Mouse (Mus musculus): Measurements from ENCODE around the gene Galnt17.

Gene Galnt17

DNA sequence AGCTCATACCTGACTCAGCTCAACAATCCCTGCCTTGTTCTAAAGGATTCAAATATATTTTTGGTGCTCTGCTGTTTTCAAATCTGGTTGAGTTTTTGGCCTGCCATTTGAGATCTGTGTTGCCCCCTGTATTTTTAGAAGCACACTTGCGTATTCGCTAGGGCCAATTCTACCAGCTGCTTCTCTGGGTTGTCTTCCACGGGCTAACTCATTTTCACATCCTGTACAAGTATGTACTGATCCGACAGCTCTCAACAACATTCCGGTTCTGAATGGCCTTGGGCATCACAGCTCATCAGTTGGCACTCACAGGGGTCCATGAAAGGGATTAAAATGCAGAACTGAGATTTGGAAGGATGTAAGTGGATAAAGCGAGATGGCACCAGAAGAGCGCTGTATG lies 382.6 kb downstream of the Galnt17 start:
- ChIA-PET POLR2A (interaction anchor here in 2 of 4 experiments (0.5 to 1.3 kb wide), 3 partner anchors 10 to 582 kb away, joined by 4 to 8 read pairs (median 4); no protein-coding TSS in a partner anchor), CTCF (interaction anchor here in 3 of 4 experiments (0.6 to 2.9 kb wide), 7 partner anchors 25 to 662 kb away, joined by 3 to 12 read pairs (median 4); no protein-coding TSS in a partner anchor)

- ChIA-PET CTCF (interaction anchor here in 3 of 4 experiments (0.6 to 2.9 kb wide), 9 partner anchors 26 to 505 kb away, joined by 3 to 12 read pairs (median 3); no protein-coding TSS in a partner anchor), POLR2A (interaction anchor here in 1 of 4 experiments (0.6 kb wide), 1 partner anchor 14 kb away, joined by 5 read pairs; no protein-coding TSS in a partner anchor)
Measured at GRCm38 (mm10) chr5:130924245-130924827, 384.0 kb downstream of the Galnt17 start.

DNA sequence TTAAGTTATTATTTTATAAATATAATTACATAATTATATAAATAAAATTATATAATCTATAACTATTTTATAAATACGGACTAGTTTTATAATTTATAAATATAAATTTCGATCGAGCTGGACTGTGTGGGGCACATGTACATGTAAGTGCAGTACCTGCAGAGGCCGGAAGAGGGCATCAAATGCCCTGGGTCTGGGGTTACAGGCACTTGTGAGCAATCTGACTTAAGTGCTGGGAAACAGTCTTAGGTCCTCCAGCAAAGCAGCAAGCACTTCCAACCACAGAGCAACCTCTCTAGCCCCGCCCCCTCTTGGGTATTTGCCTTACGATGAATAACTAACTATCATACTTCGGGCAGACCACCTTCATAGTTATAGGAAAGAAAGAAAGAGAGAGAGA lies 388.3 kb downstream of the Galnt17 start:
- ChIA-PET CTCF (interaction anchor here (0.6 to 1.0 kb wide), 6 partner anchors 52 to 799 kb away, joined by 3 to 4 read pairs (median 3); no protein-coding TSS in a partner anchor), POLR2A (interaction anchor here in 1 of 4 experiments (0.7 kb wide), 1 partner anchor 406 kb away, joined by 4 read pairs; no protein-coding TSS in a partner anchor)

DNA sequence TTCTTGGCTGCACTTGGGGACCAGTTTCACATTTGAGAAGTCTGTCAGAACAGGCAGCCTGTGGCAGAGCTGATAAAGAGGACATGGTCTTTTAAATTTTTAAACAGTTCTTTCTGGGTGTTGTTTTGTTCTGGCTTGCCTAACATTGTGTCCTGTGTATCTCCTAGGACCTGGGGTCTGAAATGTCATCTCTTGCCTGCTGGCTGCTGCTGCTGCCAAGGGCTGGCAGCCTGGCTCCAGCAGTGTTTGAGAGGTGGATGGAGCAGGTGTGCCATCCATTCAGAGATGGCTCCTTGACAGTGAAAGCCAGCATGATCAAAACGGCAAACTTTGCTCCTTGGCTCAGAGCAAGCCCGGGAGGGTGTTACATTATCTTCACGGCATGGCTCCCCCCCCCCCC lies 393.7 kb downstream of the Galnt17 start:
- POLR2A ChIA-PET, result interaction anchor here in 1 of 4 experiments (0.7 kb wide), 1 partner anchor 10 kb away, joined by 5 read pairs; no protein-coding TSS in a partner anchor
- CTCF ChIA-PET, result interaction anchor here in 2 of 4 experiments (0.5 to 0.7 kb wide), 2 partner anchors 55 to 396 kb away, joined by 3 to 13 read pairs; no protein-coding TSS in a partner anchor

DNA sequence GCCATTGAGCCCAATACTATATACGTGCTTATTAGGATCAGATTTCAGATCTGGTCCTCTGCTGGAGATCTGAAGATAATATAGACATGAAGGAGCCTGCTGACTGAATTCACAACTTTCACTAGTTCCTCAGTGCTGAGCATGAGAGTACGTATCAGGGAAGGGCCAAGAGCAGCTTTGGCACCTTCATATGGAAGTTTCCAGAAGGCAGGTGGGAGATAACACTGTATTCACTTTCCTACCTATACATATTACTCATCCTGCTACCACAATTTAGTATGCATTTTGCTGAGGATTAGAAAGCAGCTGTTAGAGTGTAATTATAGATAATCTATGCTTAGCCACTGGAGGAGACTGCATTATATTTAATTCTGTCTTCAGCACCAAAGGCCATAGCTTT lies 396.7 kb downstream of the Galnt17 start:
- ChIA-PET POLR2A (interaction anchor here in 1 of 4 experiments (0.7 kb wide), 1 partner anchor 14 kb away, joined by 8 read pairs; no protein-coding TSS in a partner anchor), CTCF (no interaction called here)

- ChIA-PET CTCF (interaction anchor here in 1 of 4 experiments (0.6 kb wide), 1 partner anchor 346 kb away, joined by 3 read pairs; no protein-coding TSS in a partner anchor), POLR2A (no interaction called here)
Measured at GRCm38 (mm10) chr5:130901736-130902135, 406.6 kb downstream of the Galnt17 start.

DNA sequence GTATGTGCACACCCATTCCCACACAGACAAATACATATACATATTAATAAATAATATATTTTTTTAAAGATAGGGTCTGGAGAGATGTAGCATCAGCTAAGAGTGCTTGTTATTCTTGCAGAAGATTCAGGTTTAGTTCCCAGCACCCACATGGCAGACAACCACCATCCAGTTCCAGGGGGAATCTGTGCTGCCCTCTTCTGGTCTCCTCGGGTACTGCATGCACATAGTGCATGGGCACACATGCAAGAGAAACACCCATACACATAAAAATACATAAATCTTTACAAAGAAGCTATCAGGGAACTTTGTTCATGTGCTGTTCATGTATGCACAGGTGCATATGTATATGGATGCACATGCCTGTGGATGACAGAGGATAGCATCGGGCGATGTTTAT lies 412.3 kb downstream of the Galnt17 start:
- CTCF ChIA-PET, result interaction anchor here in 1 of 4 experiments (1.7 kb wide), 1 partner anchor 42 kb away, joined by 5 read pairs; no protein-coding TSS in a partner anchor
- POLR2A ChIA-PET, result interaction anchor here in 1 of 4 experiments (0.6 kb wide), 1 partner anchor 12 kb away, joined by 3 read pairs; no protein-coding TSS in a partner anchor

GRCm38 (mm10) chr5:130891735-130892134 lies 416.6 kb downstream of the Galnt17 start:
- POLR2A ChIA-PET, result no interaction called here
- CTCF ChIA-PET, result no interaction called here

GRCm38 (mm10) chr5:130880331-130880730 lies 428.0 kb downstream of the Galnt17 start:
- POLR2A ChIA-PET, result interaction anchor here in 1 of 4 experiments (1.0 kb wide), 1 partner anchor 8 kb away, joined by 3 read pairs; no protein-coding TSS in a partner anchor
- CTCF ChIA-PET, result interaction anchor here in 1 of 4 experiments (0.6 kb wide), 1 partner anchor 530 kb away, joined by 5 read pairs; no protein-coding TSS in a partner anchor

DNA sequence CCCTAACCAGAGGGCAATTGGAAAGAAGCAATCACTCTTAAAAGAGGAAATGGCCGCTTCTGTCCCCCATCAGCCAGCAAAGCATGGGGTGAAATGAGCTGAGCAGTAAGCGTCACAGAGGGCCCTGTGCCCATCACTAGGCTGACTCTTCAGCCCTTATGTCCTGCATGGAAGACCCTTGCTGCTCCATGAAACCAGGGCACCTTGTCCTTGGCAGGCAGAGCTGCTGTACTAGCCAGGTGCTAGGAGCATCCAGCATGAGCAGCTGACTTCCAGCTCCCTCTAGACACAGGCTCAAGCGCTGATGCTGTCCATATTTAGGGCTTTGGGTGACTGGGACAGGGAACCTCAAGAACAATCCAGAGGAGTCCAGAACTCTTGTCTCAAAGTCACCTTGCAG lies 432.9 kb downstream of the Galnt17 start:
- POLR2A ChIA-PET, result no interaction called here
- CTCF ChIA-PET, result no interaction called here

- CTCF ChIA-PET, result interaction anchor here in 3 of 4 experiments (0.5 to 2.2 kb wide), 6 partner anchors 13 to 558 kb away, joined by 3 to 19 read pairs (median 7); no protein-coding TSS in a partner anchor
- POLR2A ChIA-PET, result interaction anchor here in 1 of 4 experiments (0.6 kb wide), 1 partner anchor 1738 kb away, joined by 19 read pairs; no protein-coding TSS in a partner anchor
Measured at GRCm38 (mm10) chr5:130871086-130871485, 437.2 kb downstream of the Galnt17 start.

GRCm38 (mm10) chr5:130869869-130870268 lies 438.4 kb downstream of the Galnt17 start:
- ChIA-PET CTCF (interaction anchor here (0.5 to 2.2 kb wide), 16 partner anchors 10 to 560 kb away, joined by 3 to 19 read pairs (median 3); no protein-coding TSS in a partner anchor), POLR2A (interaction anchor here in 1 of 4 experiments (0.7 kb wide), 1 partner anchor 73 kb away, joined by 3 read pairs; no protein-coding TSS in a partner anchor)

- POLR2A ChIA-PET, result interaction anchor here in 1 of 4 experiments (0.9 kb wide), 1 partner anchor 606 kb away, joined by 3 read pairs; no protein-coding TSS in a partner anchor
- CTCF ChIA-PET, result interaction anchor here in 2 of 4 experiments (0.5 to 2.2 kb wide), 3 partner anchors 9 to 606 kb away, joined by 5 to 10 read pairs (median 5); no protein-coding TSS in a partner anchor
Measured at GRCm38 (mm10) chr5:130862302-130862701, 446.0 kb downstream of the Galnt17 start.

DNA sequence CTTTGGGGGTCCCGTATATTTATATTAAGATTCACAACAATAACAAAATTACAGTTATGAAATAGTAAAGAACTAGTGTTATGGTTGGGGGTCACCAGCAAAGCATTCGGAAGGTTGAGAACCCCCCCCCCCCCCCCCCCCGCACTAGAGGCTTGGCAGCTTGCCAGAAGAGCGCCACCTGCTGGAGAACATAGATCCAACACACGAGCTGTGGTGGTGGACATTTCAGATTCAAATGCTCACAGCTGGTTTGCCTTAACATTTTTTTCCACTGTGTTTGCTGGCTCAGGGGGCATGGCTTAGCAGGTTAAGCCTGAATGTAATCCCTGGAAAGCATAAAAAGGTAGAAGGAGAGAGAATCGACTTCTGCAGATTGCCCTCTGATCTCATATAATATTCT lies 448.6 kb downstream of the Galnt17 start:
- ChIA-PET POLR2A (interaction anchor here in 2 of 4 experiments (0.6 kb wide), 2 partner anchors 356 to 528 kb away, joined by 4 to 5 read pairs; no protein-coding TSS in a partner anchor), CTCF (interaction anchor here (0.6 to 1.6 kb wide), 23 partner anchors 9 to 570 kb away, joined by 3 to 13 read pairs (median 3); no protein-coding TSS in a partner anchor)

DNA sequence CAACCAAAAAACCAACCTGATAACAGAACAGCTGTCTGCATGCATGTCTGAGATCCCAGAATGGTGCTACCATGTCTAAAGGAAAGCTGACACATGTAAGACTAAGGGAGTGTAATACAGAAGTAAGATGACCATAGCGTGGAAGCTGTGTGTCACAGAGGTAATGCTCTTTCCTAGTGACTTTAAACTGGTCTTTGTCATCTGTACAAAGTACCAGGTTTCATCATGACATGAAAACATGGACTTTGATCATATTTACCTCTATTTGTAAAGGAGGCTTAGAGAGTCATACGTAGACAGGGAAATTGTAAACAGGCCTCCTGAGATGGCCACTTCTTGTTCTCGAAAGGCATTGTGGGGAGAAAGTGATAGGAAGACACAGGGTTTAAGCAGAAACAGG lies 449.6 kb downstream of the Galnt17 start:
- POLR2A ChIA-PET, result no interaction called here

DNA sequence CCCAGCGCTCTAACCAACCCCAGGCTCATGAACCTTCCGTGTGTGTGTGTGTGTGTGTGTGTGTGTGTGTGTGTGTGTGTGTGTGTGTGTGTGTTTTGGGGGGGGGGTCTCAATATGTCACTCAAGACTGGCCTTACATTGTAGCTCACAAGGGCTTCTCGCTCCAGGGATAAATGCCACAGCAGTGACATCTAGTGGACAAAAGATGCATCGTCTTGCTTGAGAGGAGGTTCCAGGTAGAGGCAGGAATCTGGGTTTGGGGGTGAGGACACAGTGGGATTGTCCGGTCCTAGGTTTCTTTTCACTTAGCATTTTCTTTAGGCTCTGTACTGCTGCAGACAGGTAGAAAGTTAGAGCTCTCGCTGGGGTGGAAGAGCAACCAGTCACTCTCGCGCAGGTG lies 450.1 kb downstream of the Galnt17 start:
- ChIA-PET POLR2A (no interaction called here), CTCF (interaction anchor here (0.5 to 2.5 kb wide), 45 partner anchors 10 to 1443 kb away, joined by 3 to 11 read pairs (median 4); no protein-coding TSS in a partner anchor)

More for the DNA sequence above, 449.6 kb downstream of the Galnt17 start:
- CTCF ChIA-PET, result interaction anchor here (0.5 to 2.5 kb wide), 41 partner anchors 11 to 1444 kb away, joined by 3 to 11 read pairs (median 4); no protein-coding TSS in a partner anchor

- ChIA-PET POLR2A (no interaction called here), CTCF (interaction anchor here (0.5 to 2.0 kb wide), 9 partner anchors 8 to 809 kb away, joined by 3 to 12 read pairs (median 5); no protein-coding TSS in a partner anchor)
Measured at GRCm38 (mm10) chr5:130854430-130854829, 453.9 kb downstream of the Galnt17 start.

DNA sequence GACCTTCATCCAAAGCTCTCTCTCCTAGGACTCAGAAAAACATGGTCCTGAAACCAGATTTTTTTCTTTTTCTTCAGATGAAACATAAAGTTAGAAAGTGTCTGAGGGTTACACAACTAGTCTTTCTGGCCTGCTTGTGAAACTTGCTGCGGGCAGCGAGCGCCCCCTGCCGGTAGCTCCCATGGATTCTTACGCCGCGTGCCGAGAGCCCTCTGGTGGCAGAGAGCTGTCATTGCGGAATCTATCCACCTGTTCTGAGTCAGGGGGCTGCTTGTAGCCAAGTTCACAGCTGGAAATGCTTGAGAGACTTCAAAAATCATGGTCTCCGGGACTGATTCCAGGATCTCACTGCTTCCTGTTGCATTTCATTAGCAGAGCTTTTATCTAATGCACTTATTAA lies 454.9 kb downstream of the Galnt17 start:
- CTCF ChIA-PET, result interaction anchor here (0.5 to 2.1 kb wide), 72 partner anchors 9 to 842 kb away, joined by 3 to 12 read pairs (median 4); partner anchors contain the start of genes Sbds (in 1 of the 4) and Tyw1 (in 1 of the 4)
- POLR2A ChIA-PET, result interaction anchor here in 2 of 4 experiments (0.5 to 0.8 kb wide), 3 partner anchors 10 to 483 kb away, joined by 3 to 6 read pairs (median 6); no protein-coding TSS in a partner anchor

GRCm38 (mm10) chr5:130852182-130852581 lies 456.1 kb downstream of the Galnt17 start:
- ChIA-PET POLR2A (no interaction called here), CTCF (interaction anchor here in 2 of 4 experiments (0.8 to 2.1 kb wide), 7 partner anchors 10 to 577 kb away, joined by 3 to 10 read pairs (median 7); no protein-coding TSS in a partner anchor)

All from embryonic stem cell, embryonic (primary cell).